Mouse (Mus musculus) cerebellum, adult 8-10 months (tissue): ENCODE results near the gene Cntf.

Experiments
- DNase-seq: peaks from one replicate; pipeline ENCODE4 v3.0.0; 2022

Cntf gene

GRCm38 (mm10) chr19:12765308-12765707 lies at the start of gene Cntf:
Gene Cntf (minus strand): TSS chr19:12765632.
- no peak for DNase-seq

- no peak for DNase-seq
Measured at GRCm38 (mm10) chr19:12813883-12814282, 48.5 kb upstream of the Cntf start.

GRCm38 (mm10) chr19:12812644-12813364 lies 47.4 kb upstream of the Cntf start:
- DNase-seq = no peak

GRCm38 (mm10) chr19:12806214-12806613 lies 40.8 kb upstream of the Cntf start:
- DNase-seq = no peak

- DNase-seq = no peak
Measured at GRCm38 (mm10) chr19:12805730-12806129, 40.3 kb upstream of the Cntf start.

- no peak for DNase-seq
Measured at GRCm38 (mm10) chr19:12804237-12804636, 38.8 kb upstream of the Cntf start.

GRCm38 (mm10) chr19:12802830-12803229 lies 37.4 kb upstream of the Cntf start:
- DNase-seq = no peak

- no peak for DNase-seq
Measured at GRCm38 (mm10) chr19:12801046-12801445, 35.6 kb upstream of the Cntf start.

- DNase-seq = no peak
Measured at GRCm38 (mm10) chr19:12800621-12801020, 35.2 kb upstream of the Cntf start.

- DNase-seq = no peak
Measured at GRCm38 (mm10) chr19:12799081-12799480, 33.6 kb upstream of the Cntf start.

GRCm38 (mm10) chr19:12798404-12798803 lies 33.0 kb upstream of the Cntf start:
- DNase-seq = no peak

GRCm38 (mm10) chr19:12797071-12797470 lies 31.6 kb upstream of the Cntf start:
- DNase-seq = peak; percentile 38

GRCm38 (mm10) chr19:12796328-12796931 lies 31.0 kb upstream of the Cntf start:
- DNase-seq = no peak

- peak; percentile 96 for DNase-seq
Measured at GRCm38 (mm10) chr19:12795511-12796327, 30.3 kb upstream of the Cntf start, which contains the start of the genes Zfp91 and Lpxn. Gene Zfp91 (minus strand): TSS chr19:12796126. Gene Lpxn (plus strand): TSS chr19:12796193.

- DNase-seq = no peak
Measured at GRCm38 (mm10) chr19:12795110-12795509, 29.7 kb upstream of the Cntf start.

- peak; percentile 85 for DNase-seq
Measured at GRCm38 (mm10) chr19:12794056-12795044, 28.9 kb upstream of the Cntf start.

- no peak for DNase-seq
Measured at GRCm38 (mm10) chr19:12792374-12792773, 26.9 kb upstream of the Cntf start.

- no peak for DNase-seq
Measured at GRCm38 (mm10) chr19:12787721-12788120, 22.3 kb upstream of the Cntf start.

- DNase-seq = no peak
Measured at GRCm38 (mm10) chr19:12786803-12787395, 21.5 kb upstream of the Cntf start.

- DNase-seq = no peak
Measured at GRCm38 (mm10) chr19:12780437-12780836, 15.0 kb upstream of the Cntf start.

- DNase-seq = no peak
Measured at GRCm38 (mm10) chr19:12770888-12771287, 5.5 kb upstream of the Cntf start.
